Mouse (Mus musculus): ENCODE measurements around the gene Gm572.

GRCm38 (mm10) chr4:148600316-148600715, 42.8 kb upstream of the Gm572 start:
- TF ChIP-seq CTCF (IDR thresholded peaks at IDR 0.05; ENCODE audit: low read depth) (no peak), EP300 (IDR thresholded peaks at IDR 0.05; ENCODE audit: low read depth) (no peak)
